Mouse (Mus musculus) heart, embryonic 16.5 days (tissue): ENCODE measurements at regions not wholly inside any gene's neighbourhood (a gene's known extent, or its start where the extent isn't known, plus 50 kb on each side); places are given as distances from the start of the nearest gene placed in this dataset.

ENCODE experiments used
- ATAC-seq: fragments of 200-750 bp; cut with Nextera tagmentation; replicated peaks from 2 replicates; pipeline ENCODE4 v1.8.0; 2017; ENCODE audit warnings: moderate number of reproducible peaks; ENCODE audit not compliant: insufficient read depth, low FRiP score; ENCODE audit errors: extremely low read depth
- H3K27ac ChIP-seq: fragments of 300-500 bp; sonication (generic); 2 replicates; pipeline ENCODE4 v1.5.1; 2014; ENCODE audit warnings: mild to moderate bottlenecking, low read length, control low read depth, moderate library complexity
- H3K27me3 ChIP-seq: fragments of 300-500 bp; sonication (generic); 2 replicates; pipeline ENCODE4 v1.6.1; 2014; ENCODE audit warnings: low read length, mixed read lengths; ENCODE audit not compliant: control insufficient read depth, insufficient read depth
- H3K36me3 ChIP-seq: fragments of 300-500 bp; sonication (generic); 2 replicates; pipeline ENCODE4 v1.6.1; 2014; ENCODE audit not compliant: control insufficient read depth, insufficient read depth
- H3K4me1 ChIP-seq: fragments of 300-500 bp; sonication (generic); 2 replicates; pipeline ENCODE4 v1.6.1; 2014; ENCODE audit warnings: low read length, mixed read lengths; ENCODE audit not compliant: control insufficient read depth, insufficient read depth
- H3K4me2 ChIP-seq: fragments of 300-500 bp; sonication (generic); 2 replicates; pipeline ENCODE4 v1.6.1; 2014; ENCODE audit warnings: low read depth, mild to moderate bottlenecking, control low read depth, low read length
- H3K4me3 ChIP-seq: fragments of 300-500 bp; sonication (generic); 2 replicates; pipeline ENCODE4 v1.5.1; 2014; ENCODE audit warnings: mild to moderate bottlenecking, control low read depth, low read length
- H3K9ac ChIP-seq: fragments of 300-500 bp; sonication (generic); 2 replicates; pipeline ENCODE4 v1.6.1; 2014; ENCODE audit warnings: low read length, control low read depth
- H3K9me3 ChIP-seq: fragments of 300-500 bp; sonication (generic); replicated peaks from 2 replicates; pipeline ENCODE4 v1.6.1; 2016; ENCODE audit warnings: low read length; ENCODE audit not compliant: control insufficient read depth
- WGBS: fragments of 180-500 bp; shearing (Covaris S2); extraction: QIAGEN DNeasy Blood & Tissue Kit; methylation state at CpG from one replicate; pipeline ENCODE4 v1.1.7; 2014; 5-methylcytosine and 5-hydroxymethylcytosine counted together

GRCm38 (mm10) chr10:19139234-19139633 is 123.8 kb upstream of the Tnfaip3 start:
- Histone ChIP-seq H3K9ac (no peak overlapping the region), H3K27ac (no peak overlapping the region), H3K4me2 (no peak overlapping the region), H3K4me3 (no peak overlapping the region), H3K4me1 (no peaks in the 10 kb centered on the region), H3K27me3 (no peaks in the 10 kb centered on the region), H3K9me3 (no peaks in the 10 kb centered on the region), H3K36me3 (no peaks in the 10 kb centered on the region)
- WGBS, result 88% methylated on average over 2 of the region's 2 CpGs
- ATAC-seq, result no peak

DNA sequence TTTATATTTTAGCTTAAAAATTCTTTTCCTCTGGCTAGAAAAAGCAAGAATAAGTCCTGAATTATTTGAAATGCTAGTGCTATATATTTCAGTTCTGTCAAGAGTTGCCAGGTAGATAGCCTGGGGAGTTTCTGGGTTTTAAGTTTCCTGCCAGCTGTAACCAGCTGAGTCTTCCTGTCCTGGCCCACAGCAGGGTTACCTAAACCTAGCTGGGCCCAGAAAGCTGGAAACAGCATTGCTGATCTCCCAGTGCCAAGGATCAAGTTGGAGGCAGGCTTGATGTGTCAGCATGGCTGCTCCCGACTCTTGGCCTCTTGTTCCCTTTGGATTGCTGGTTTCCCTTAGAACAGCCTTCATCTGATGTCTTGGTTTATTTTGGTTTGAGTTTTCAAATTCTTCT is 122.8 kb upstream of the Tnfaip3 start:
- no peak overlapping the region for H3K27ac ChIP-seq
- ATAC-seq, result no peak

GRCm38 (mm10) chr10:19127581-19128291 is 112.3 kb upstream of the Tnfaip3 start:
- peaks cover 8% of the 10 kb centered on the region; the same call in 1 of the 2 replicates for H3K4me1 ChIP-seq
- 56% methylated on average over 4 of the region's 4 CpGs for WGBS
- H3K4me3 ChIP-seq, result no peak overlapping the region
- H3K4me2 ChIP-seq, result no peak overlapping the region
- H3K27me3 ChIP-seq, result no peaks in the 10 kb centered on the region
- no peak for ATAC-seq
- no peaks in the 10 kb centered on the region for H3K9me3 ChIP-seq
- H3K36me3 ChIP-seq, result no peaks in the 10 kb centered on the region
- no peak overlapping the region for H3K9ac ChIP-seq
- H3K27ac ChIP-seq, result no peak overlapping the region

More for the DNA sequence above, 122.8 kb upstream of the Tnfaip3 start:
- Histone ChIP-seq H3K4me3 (no peak overlapping the region), H3K9ac (no peak overlapping the region), H3K9me3 (no peaks in the 10 kb centered on the region), H3K36me3 (no peaks in the 10 kb centered on the region), H3K27me3 (no peaks in the 10 kb centered on the region), H3K4me2 (no peak overlapping the region), H3K4me1 (no peaks in the 10 kb centered on the region)
- 80% methylated on average over 1 of the region's 1 CpGs for WGBS

DNA sequence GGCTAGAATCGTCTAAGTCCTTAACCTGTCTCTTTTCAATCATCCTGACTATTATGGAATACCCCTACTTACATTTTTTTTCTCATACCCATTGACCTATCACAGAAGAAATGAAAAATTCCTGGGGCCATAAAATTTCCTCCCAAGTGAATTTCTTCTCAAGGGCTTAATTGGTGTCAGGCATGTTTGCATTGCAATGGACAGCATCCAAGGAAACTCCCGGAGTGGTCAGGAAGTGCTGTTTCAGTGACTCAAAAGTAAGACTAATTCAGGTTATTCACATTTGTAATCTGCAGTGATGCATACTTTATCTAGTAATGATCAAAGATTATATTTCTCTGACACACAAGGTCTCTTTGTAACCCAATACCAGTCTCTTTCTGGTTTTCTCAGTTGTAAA is 111.5 kb upstream of the Tnfaip3 start:
- H3K36me3 ChIP-seq, result no peaks in the 10 kb centered on the region
- no peaks in the 10 kb centered on the region for H3K27me3 ChIP-seq
- no peaks in the 10 kb centered on the region for H3K9me3 ChIP-seq
- no peak for ATAC-seq
- H3K9ac ChIP-seq, result no peak overlapping the region
- WGBS, result 52% methylated on average over 2 of the region's 2 CpGs
- H3K4me2 ChIP-seq, result no peak overlapping the region
- peaks cover 10% of the 10 kb centered on the region; the same call in 1 of the 2 replicates for H3K4me1 ChIP-seq
- H3K4me3 ChIP-seq, result no peak overlapping the region
- no peak overlapping the region for H3K27ac ChIP-seq

DNA sequence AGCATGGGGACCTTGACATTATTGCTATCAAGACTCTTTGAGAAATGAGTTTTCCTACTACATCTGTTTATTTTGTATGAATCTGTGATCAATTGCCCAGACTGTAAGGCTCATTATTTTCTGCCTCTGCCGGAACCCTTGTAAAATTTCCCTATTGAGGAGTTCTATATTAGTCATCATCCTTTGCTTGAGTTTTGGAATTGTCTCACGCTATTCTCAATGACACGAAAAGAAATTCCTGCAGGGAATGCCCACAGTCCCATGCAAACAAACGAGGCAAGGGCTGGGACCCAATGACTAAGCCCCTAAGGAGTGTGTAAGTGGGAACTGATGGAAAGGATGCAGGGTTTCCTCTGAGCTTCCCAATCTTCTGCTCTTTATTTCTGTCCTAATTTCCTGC is 111.0 kb upstream of the Tnfaip3 start:
- no peaks in the 10 kb centered on the region for H3K27me3 ChIP-seq
- H3K4me1 ChIP-seq, result peaks cover 10% of the 10 kb centered on the region; the same call in 1 of the 2 replicates
- no peak overlapping the region for H3K4me3 ChIP-seq
- H3K4me2 ChIP-seq, result no peak overlapping the region
- no peaks in the 10 kb centered on the region for H3K36me3 ChIP-seq
- no peak overlapping the region for H3K27ac ChIP-seq
- no peak overlapping the region for H3K9ac ChIP-seq
- 69% methylated on average over 4 of the region's 4 CpGs for WGBS
- no peak for ATAC-seq
- no peaks in the 10 kb centered on the region for H3K9me3 ChIP-seq

GRCm38 (mm10) chr10:19123691-19124090 is 108.2 kb upstream of the Tnfaip3 start:
- H3K27ac ChIP-seq, result peak overlapping the region; percentile 37

GRCm38 (mm10) chr10:19122221-19122620 is 106.8 kb upstream of the Tnfaip3 start:
- WGBS, result 57% methylated on average over 6 of the region's 6 CpGs
- peaks cover 10% of the 10 kb centered on the region; the same call in 1 of the 2 replicates for H3K4me1 ChIP-seq
- H3K4me3 ChIP-seq, result no peak overlapping the region
- no peak overlapping the region for H3K9ac ChIP-seq
- H3K4me2 ChIP-seq, result no peak overlapping the region
- H3K27ac ChIP-seq, result 0 out of 2 replicates have a peak overlapping the region, but pooled peaks have one; percentile 49
- no peaks in the 10 kb centered on the region for H3K27me3 ChIP-seq
- peak; percentile 63 for ATAC-seq
- no peaks in the 10 kb centered on the region for H3K36me3 ChIP-seq
- H3K9me3 ChIP-seq, result no peaks in the 10 kb centered on the region

More at GRCm38 (mm10) chr10:19123691-19124090, 108.2 kb upstream of the Tnfaip3 start:
- no peak overlapping the region for H3K9ac ChIP-seq
- H3K27me3 ChIP-seq, result no peaks in the 10 kb centered on the region
- no peak overlapping the region for H3K4me2 ChIP-seq
- WGBS, result 61% methylated on average over 7 of the region's 7 CpGs
- peaks cover 10% of the 10 kb centered on the region; the same call in 1 of the 2 replicates for H3K4me1 ChIP-seq
- H3K9me3 ChIP-seq, result no peaks in the 10 kb centered on the region
- H3K36me3 ChIP-seq, result no peaks in the 10 kb centered on the region
- no peak overlapping the region for H3K4me3 ChIP-seq
- no peak for ATAC-seq

GRCm38 (mm10) chr10:19119281-19120049 is 104.0 kb upstream of the Tnfaip3 start:
- Histone ChIP-seq H3K27ac (no peak overlapping the region), H3K4me3 (no peak overlapping the region), H3K4me1 (0 out of 2 replicates have a peak, but pooled peaks cover 4% of the 10 kb centered on the region), H3K27me3 (no peaks in the 10 kb centered on the region), H3K4me2 (no peak overlapping the region), H3K9me3 (no peaks in the 10 kb centered on the region), H3K9ac (no peak overlapping the region), H3K36me3 (no peaks in the 10 kb centered on the region)
- ATAC-seq, result no peak
- 76% methylated on average over 8 of the region's 8 CpGs for WGBS
